Mouse (Mus musculus): ENCODE measurements around the gene Msrb2.

DNA sequence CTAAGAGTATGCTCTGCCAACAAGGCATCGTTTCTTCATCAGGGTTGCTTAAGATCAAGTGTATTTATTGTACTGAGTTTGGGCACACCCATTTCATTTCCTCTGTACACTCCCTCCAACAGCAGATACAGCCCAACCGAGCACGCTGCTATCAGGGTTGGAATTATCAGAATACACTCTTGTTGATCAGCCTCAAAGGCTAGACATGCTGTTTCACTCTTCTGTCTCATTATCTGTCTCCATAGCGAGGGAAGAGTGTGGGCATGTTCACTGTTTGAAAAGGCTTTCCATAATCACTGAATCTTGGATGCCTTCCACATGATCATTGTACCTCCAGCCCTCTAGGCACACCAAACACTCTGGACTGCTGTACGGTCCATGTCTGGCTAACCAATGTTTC, 34.2 kb downstream of the Msrb2 start:
- no peak for TF ChIP-seq CHD2 (IDR thresholded peaks at IDR 0.05; ENCODE audit: low read depth, low read length)
- TF ChIP-seq HCFC1 (IDR thresholded peaks at IDR 0.05; ENCODE audit: borderline replicate concordance, insufficient read depth, low read length), result no peak
- no peak for TF ChIP-seq ZC3H11A (IDR thresholded peaks at IDR 0.05; ENCODE audit: borderline replicate concordance, low read depth, low read length)
